Mouse (Mus musculus) forebrain, postnatal 0 days (tissue): ENCODE results near the gene Cacna1d. TPM values are rescaled to one million over a fixed set of nuclear protein-coding genes. Genes with fewer than 3 reads are reported as not detected.
A peak's percentile ranks its signal among the peaks of the same experiment; 100 is the strongest.

Source experiments
- ATAC-seq: fragments of 200-750 bp; cut with Nextera tagmentation; 2 replicates; pipeline ENCODE4 v1.8.0; 2017; ENCODE audit warnings: mild to moderate bottlenecking, moderate library complexity
- DNase-seq: peaks from one replicate; pipeline ENCODE4 v3.0.0-alpha.2; 2015
- H3K27ac ChIP-seq: fragments of 300-500 bp; sonication (generic); 2 replicates; pipeline ENCODE4 v1.5.1; 2014; ENCODE audit warnings: low read depth, mild to moderate bottlenecking, antibody characterized with exemption, low read length, moderate library complexity, mixed read lengths
- H3K27me3 ChIP-seq: fragments of 300-500 bp; sonication (generic); 2 replicates; pipeline ENCODE4 v1.6.1; 2014; ENCODE audit warnings: mild to moderate bottlenecking, low read length, mixed read lengths; ENCODE audit not compliant: insufficient read depth
- H3K36me3 ChIP-seq: fragments of 300-500 bp; sonication (generic); 2 replicates; pipeline ENCODE4 v1.6.1; 2014; ENCODE audit warnings: mild to moderate bottlenecking, moderate library complexity; ENCODE audit not compliant: insufficient read depth
- H3K4me1 ChIP-seq: fragments of 300-500 bp; sonication (generic); 2 replicates; pipeline ENCODE4 v1.6.1; 2014; ENCODE audit warnings: antibody characterized with exemption; ENCODE audit not compliant: insufficient read depth
- H3K4me2 ChIP-seq: fragments of 300-500 bp; sonication (generic); 2 replicates; pipeline ENCODE4 v1.6.1; 2014; ENCODE audit warnings: low read depth, mild to moderate bottlenecking, moderate library complexity
- H3K4me3 ChIP-seq: fragments of 300-500 bp; sonication (generic); 2 replicates; pipeline ENCODE4 v1.5.1; 2014; ENCODE audit warnings: low read depth, low read length, mixed read lengths
- H3K9ac ChIP-seq: fragments of 300-500 bp; sonication (generic); 2 replicates; pipeline ENCODE4 v1.6.1; 2014; ENCODE audit warnings: mild to moderate bottlenecking
- H3K9me3 ChIP-seq: fragments of 300-500 bp; sonication (generic); 2 replicates; pipeline ENCODE4 v1.6.1; 2016; ENCODE audit warnings: low read length
- CTCF ChIP-seq: sonication (generic); IDR thresholded peaks from 2 replicates; pipeline ENCODE4 v1.5.1; 2016; ENCODE audit warnings: antibody characterized with exemption, control low read depth, low read depth
- WGBS: fragments of 180-500 bp; shearing (Covaris S2); extraction: QIAGEN DNeasy Blood & Tissue Kit; methylation state at CpG from one replicate; pipeline ENCODE4 v1.1.7; 2014; 5-methylcytosine and 5-hydroxymethylcytosine counted together
- polyA plus RNA-seq: library from polyadenylated mRNA; unstranded; fragments of >200 nt; fragmentation: Nextera tagmentation; extraction: Ambion mirVana; gene quantifications from 2 replicates; pipeline ENCODE4 v1.2.1, GENCODE M21; 2015
- total RNA-seq: library from RNA; depleted of rRNA; stranded (reverse); fragments of >200 nt; gene quantifications from 2 replicates; pipeline ENCODE4 v1.2.3, GENCODE M21; 2014

Gene Cacna1d
- total and polyA plus RNA-seq, 2 experiments from 2014 or later: 7.2 to 31.3 TPM

DNA sequence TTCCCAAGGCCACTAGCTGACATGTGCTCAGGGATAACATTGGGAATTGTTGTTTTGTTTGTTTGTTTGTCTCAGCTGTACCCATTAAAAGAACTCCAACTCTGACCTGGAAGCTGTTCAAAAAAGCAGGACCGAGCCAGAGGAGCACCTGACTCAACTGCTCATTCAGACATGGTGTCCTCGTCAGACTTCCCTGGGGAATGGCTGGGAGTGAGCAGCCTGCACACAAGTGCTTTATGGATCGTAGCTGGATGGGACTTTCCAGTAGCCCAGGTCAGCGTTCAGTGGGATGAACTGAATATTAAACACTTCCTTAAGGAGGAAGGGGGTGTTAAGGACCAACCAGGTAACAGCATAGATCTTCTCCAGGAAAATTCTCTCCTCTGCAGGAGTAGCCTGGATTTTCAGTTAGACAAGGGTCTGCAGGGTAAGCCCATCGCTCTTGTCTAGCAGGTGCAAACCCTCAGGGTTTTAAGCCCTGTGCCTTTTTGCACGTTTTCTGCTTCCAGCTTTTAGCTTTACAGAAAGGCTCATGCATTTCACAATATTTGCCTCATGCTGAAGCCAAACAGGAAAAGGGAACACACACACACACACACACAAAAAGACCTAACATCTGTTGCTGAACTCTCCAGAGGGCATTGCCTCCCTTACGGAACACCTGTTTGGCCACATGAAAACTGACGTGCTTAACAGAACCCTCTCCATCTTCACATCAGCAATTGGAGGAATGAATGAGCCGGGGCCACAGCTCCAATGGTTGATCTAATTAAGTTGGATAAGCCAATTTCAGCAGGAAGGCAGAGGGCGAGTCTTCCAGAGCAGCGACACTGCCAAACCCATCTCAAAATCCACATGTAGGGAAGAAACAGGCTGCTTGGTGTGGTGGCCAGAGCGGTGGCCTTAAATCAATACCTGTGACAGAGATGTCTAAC lies 318.2 kb downstream of the Cacna1d start:
- no peak overlapping the region for H3K27ac ChIP-seq
- DNase-seq: no peak
- H3K27me3 ChIP-seq: no peaks in the 10 kb centered on the region
- no peak for ATAC-seq
- H3K4me1 ChIP-seq: no peaks in the 10 kb centered on the region
- H3K9ac ChIP-seq: no peak overlapping the region
- H3K36me3 ChIP-seq: peaks cover 2% of the 10 kb centered on the region; the same call in 1 of the 2 replicates
- 64% methylated on average over 12 of the region's 12 CpGs for WGBS
- no peak overlapping the region for H3K4me2 ChIP-seq
- H3K9me3 ChIP-seq: no peaks in the 10 kb centered on the region
- no peak overlapping the region for H3K4me3 ChIP-seq
- TF ChIP-seq CTCF: no peak

DNA sequence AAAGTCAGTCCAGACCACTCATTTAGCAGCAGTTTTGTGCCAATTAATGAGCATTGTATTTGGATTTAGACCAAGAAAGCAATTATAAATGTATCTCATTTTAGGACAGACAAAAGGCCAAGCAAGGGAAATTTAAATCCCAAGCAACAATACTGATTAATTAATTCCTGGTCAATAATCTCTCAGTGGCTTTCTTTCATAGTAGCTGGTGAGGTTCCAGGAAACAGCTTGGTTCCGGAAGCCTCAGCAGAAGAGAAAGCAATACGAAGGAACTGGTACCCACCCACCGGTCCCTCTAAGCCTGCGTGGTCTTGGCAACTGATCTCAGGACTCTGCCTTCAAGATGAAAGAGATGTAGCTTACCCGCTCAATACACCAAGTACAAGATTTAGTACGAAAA lies 319.7 kb downstream of the Cacna1d start:
- H3K4me3 ChIP-seq: no peak overlapping the region
- peak; percentile 59; the same call in 1 of the 2 replicates for ATAC-seq
- H3K36me3 ChIP-seq: no peaks in the 10 kb centered on the region

DNA sequence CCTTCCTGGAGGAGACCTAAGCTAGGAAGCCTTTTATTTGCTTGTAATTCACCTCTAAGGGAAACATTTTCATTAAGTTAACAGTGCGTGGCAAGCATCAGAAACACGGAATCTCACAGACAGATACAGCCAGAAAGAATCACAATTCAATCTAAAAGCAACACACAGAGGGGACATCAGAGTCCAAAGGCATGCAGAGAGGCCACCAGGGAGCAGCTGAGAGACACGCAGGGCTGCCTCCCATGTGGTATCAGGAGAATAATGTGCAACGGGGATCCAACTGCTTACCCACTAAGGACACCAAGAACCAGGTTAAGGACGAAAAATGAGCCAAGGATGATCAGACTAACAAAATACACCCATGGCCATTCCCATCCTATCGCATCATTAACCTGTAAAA lies 320.2 kb downstream of the Cacna1d start:
- no peaks in the 10 kb centered on the region for H3K27me3 ChIP-seq
- peak; percentile 44 for TF ChIP-seq CTCF
- no peak overlapping the region for H3K4me2 ChIP-seq
- DNase-seq (no peak), ATAC-seq (no peak)
- H3K9me3 ChIP-seq: no peaks in the 10 kb centered on the region
- H3K9ac ChIP-seq: no peak overlapping the region
- H3K27ac ChIP-seq: no peak overlapping the region
- no peaks in the 10 kb centered on the region for H3K36me3 ChIP-seq
- H3K4me1 ChIP-seq: no peaks in the 10 kb centered on the region
- WGBS: 58% methylated on average over 6 of the region's 6 CpGs
- H3K4me3 ChIP-seq: no peak overlapping the region

More for the DNA sequence above, 319.7 kb downstream of the Cacna1d start:
- H3K9ac ChIP-seq: no peak overlapping the region
- H3K4me2 ChIP-seq: no peak overlapping the region
- TF ChIP-seq CTCF: no peak
- no peaks in the 10 kb centered on the region for H3K27me3 ChIP-seq
- no peak overlapping the region for H3K27ac ChIP-seq
- H3K4me1 ChIP-seq: no peaks in the 10 kb centered on the region
- peak; percentile 20 for DNase-seq
- WGBS: 34% methylated on average over 6 of the region's 6 CpGs
- no peaks in the 10 kb centered on the region for H3K9me3 ChIP-seq

DNA sequence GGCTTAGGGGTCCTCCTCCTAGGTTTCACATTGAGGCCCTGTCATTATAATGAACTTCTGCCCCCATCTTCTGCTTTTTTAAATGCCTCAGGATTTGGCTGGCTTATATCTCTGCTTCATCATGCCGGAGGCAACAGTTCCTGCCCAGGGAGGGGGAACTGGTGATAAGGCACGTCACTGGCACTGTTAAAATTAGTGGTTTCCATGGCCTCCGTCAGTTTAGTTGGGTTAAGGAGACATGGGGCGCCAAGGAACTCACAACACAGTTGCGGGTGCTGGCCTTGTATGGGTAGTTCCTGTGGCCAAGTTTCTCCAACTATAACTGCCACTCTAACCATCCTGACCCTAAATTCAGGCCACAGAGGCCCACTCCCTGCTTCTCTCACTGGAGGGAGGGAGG lies 321.8 kb downstream of the Cacna1d start:
- TF ChIP-seq CTCF: no peak
- Histone ChIP-seq H3K27me3 (no peaks in the 10 kb centered on the region), H3K4me1 (peaks cover 6% of the 10 kb centered on the region), H3K4me2 (no peak overlapping the region), H3K27ac (no peak overlapping the region), H3K9me3 (no peaks in the 10 kb centered on the region), H3K9ac (no peak overlapping the region), H3K36me3 (no peaks in the 10 kb centered on the region), H3K4me3 (no peak overlapping the region)
- DNase-seq (no peak), ATAC-seq (no peak)
- 87% methylated on average over 5 of the region's 5 CpGs for WGBS

DNA sequence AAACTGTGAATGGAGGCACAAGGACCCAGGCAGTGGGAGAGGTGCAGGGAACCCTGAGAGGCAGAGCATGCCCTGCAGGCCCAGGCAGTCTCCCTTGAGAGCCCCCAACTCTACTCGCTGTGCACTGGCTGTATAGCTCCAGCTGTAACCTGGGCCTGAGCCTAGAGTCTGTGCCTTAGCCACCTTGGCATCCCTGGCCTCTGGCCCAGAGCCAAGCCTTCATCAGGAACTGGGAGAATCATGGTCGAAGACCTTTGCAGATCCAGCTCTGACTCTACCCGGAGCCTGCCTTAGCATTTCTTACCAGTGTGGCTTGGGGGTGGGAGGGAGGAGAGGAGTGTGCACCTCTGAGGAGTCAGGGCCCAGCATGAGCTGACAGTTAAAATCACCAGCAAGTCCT lies 322.4 kb downstream of the Cacna1d start:
- Histone ChIP-seq H3K4me1 (peaks cover 12% of the 10 kb centered on the region), H3K9me3 (no peaks in the 10 kb centered on the region), H3K27ac (no peak overlapping the region), H3K9ac (no peak overlapping the region), H3K4me3 (no peak overlapping the region), H3K4me2 (no peak overlapping the region), H3K27me3 (no peaks in the 10 kb centered on the region), H3K36me3 (no peaks in the 10 kb centered on the region)
- ATAC-seq (no peak), DNase-seq (no peak)
- TF ChIP-seq CTCF: no peak
- WGBS: 65% methylated on average over 3 of the region's 3 CpGs

DNA sequence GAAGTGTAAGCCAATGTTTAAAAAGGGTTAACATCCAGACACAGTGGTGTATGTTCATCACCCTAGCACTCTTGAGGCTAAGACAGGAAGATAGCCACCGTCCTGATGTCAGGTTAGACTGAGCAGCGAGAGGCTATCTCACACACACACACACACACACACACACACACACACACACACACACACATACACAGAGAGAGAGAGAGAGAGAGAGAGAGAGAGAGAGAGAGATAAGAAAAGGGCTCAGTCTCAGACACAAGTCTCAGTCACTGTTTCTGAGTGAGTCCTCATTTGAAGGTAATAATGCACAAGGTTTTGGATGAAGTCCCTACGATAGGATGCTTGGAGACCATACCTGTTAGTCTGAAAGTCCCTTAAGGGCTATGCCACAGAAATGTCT lies 322.9 kb downstream of the Cacna1d start:
- DNase-seq: no peak
- no peak overlapping the region for H3K9ac ChIP-seq
- no peaks in the 10 kb centered on the region for H3K9me3 ChIP-seq
- 91% methylated on average over 3 of the region's 3 CpGs for WGBS
- no peak for TF ChIP-seq CTCF
- H3K4me2 ChIP-seq: no peak overlapping the region
- no peak overlapping the region for H3K4me3 ChIP-seq
- H3K27me3 ChIP-seq: no peaks in the 10 kb centered on the region
- H3K36me3 ChIP-seq: no peaks in the 10 kb centered on the region
- ATAC-seq: no peak
- no peak overlapping the region for H3K27ac ChIP-seq
- peaks cover 14% of the 10 kb centered on the region for H3K4me1 ChIP-seq

DNA sequence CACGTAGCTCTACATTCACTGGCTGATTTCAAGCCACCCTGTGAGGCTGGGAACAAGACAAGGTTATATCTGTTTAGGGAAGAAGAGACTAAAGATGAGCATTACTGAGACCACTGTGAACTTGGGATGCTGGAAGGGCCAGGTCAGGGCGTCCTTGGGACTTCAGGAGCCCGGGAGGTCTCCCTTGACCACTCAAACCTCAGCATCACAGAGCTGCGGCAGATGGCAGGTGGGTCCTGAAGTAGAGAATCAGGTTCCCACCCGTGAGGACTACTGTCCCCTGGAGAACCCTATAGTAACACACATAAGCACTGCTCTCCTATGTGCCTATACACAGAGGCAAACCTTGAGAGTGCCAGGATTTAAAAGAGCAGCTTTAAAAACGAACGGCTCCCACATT lies 323.6 kb downstream of the Cacna1d start:
- H3K9me3 ChIP-seq: no peaks in the 10 kb centered on the region
- peaks cover 14% of the 10 kb centered on the region for H3K4me1 ChIP-seq
- no peak for DNase-seq
- H3K36me3 ChIP-seq: no peaks in the 10 kb centered on the region
- no peak overlapping the region for H3K4me2 ChIP-seq
- no peak for TF ChIP-seq CTCF
- H3K9ac ChIP-seq: no peak overlapping the region
- no peaks in the 10 kb centered on the region for H3K27me3 ChIP-seq
- no peak overlapping the region for H3K27ac ChIP-seq
- no peak for ATAC-seq
- 93% methylated on average over 7 of the region's 7 CpGs for WGBS
- no peak overlapping the region for H3K4me3 ChIP-seq
